Mouse (Mus musculus) small intestine, adult 2 months (tissue): Measurements from ENCODE around the gene Rab11b.

Experiments used
- CTCF ChIP-seq: fragments of 200-500 bp; IDR thresholded peaks from 2 replicates; pipeline ENCODE4 v1.5.1; 2012; ENCODE audit warnings: low read depth, mild to moderate bottlenecking, control low read depth, inconsistent platforms, low read length, moderate library complexity, mixed read lengths; ENCODE audit not compliant: insufficient replicate concordance, insufficient read length; ENCODE audit errors: extremely low read depth
- POLR2A ChIP-seq: fragments of 200-500 bp; IDR thresholded peaks from 2 replicates; pipeline ENCODE4 v1.6.1; 2012; ENCODE audit warnings: low read depth, mild to moderate bottlenecking, control low read depth, inconsistent platforms, low read length, moderate library complexity

GRCm38 (mm10) chr17:33719736-33720378, 40.5 kb downstream of the Rab11b start:
- TF ChIP-seq CTCF (no peak), POLR2A (no peak)
